Mouse (Mus musculus) CH12.LX (cell line): ENCODE measurements around the gene Son.

Experiments
- CHD1 ChIP-seq: IDR thresholded peaks from 2 replicates; pipeline ENCODE4 v1.6.1; 2012; ENCODE audit warnings: low read depth, low read length, improper control_type of control experiment, inconsistent platforms
- CTCF ChIP-seq, 2 experiments: IDR thresholded peaks in 1 of 2; conservative IDR thresholded peaks in 1 of 2; 2 replicates each; pipeline ENCODE4 v1.5.1; 2011 to 2012; ENCODE audit warnings: low read depth in 2 of 2, low read length in 2 of 2, improper control_type of control experiment in 1 of 2, inconsistent platforms in 1 of 2, mild to moderate bottlenecking in 1 of 2, moderate library complexity in 1 of 2
- E2F4 ChIP-seq: IDR thresholded peaks from 2 replicates; pipeline ENCODE4 v1.6.1; 2011; ENCODE audit warnings: low read depth, low read length, improper control_type of control experiment; ENCODE audit not compliant: insufficient replicate concordance
- EP300 ChIP-seq: IDR thresholded peaks from 2 replicates; pipeline ENCODE4 v1.6.1; 2011; ENCODE audit warnings: low read length, improper control_type of control experiment
- HCFC1 ChIP-seq: IDR thresholded peaks from 2 replicates; pipeline ENCODE4 v1.6.1; 2012; ENCODE audit warnings: low read depth, mild to moderate bottlenecking, inconsistent platforms, low read length, improper control_type of control experiment
- MAFK ChIP-seq: IDR thresholded peaks from 2 replicates; pipeline ENCODE4 v1.6.1; 2011; ENCODE audit warnings: low read length, improper control_type of control experiment; ENCODE audit not compliant: insufficient replicate concordance
- NELFE ChIP-seq: IDR thresholded peaks from 2 replicates; pipeline ENCODE4 v1.6.1; 2011; ENCODE audit warnings: low read depth, low read length, improper control_type of control experiment
- RAD21 ChIP-seq: IDR thresholded peaks from 2 replicates; pipeline ENCODE4 v1.6.1; 2011; ENCODE audit warnings: low read depth, mild to moderate bottlenecking, low read length, improper control_type of control experiment, moderate library complexity
- TBP ChIP-seq: conservative IDR thresholded peaks from 2 replicates; pipeline ENCODE4 v1.6.1; 2011; ENCODE audit warnings: low read depth, low read length, improper control_type of control experiment
- TCF12 ChIP-seq: IDR thresholded peaks from 2 replicates; pipeline ENCODE4 v1.6.1; 2014; ENCODE audit warnings: low read depth, mild to moderate bottlenecking, inconsistent platforms, low read length, improper control_type of control experiment
- ZKSCAN1 ChIP-seq: IDR thresholded peaks from 2 replicates; pipeline ENCODE4 v1.6.1; 2012; ENCODE audit warnings: low read depth, inconsistent platforms, low read length, improper control_type of control experiment, borderline replicate concordance
- ZNF384 ChIP-seq: IDR thresholded peaks from 2 replicates; pipeline ENCODE4 v1.6.1; 2012; ENCODE audit warnings: low read depth, low read length, improper control_type of control experiment, inconsistent platforms

GRCm38 (mm10) chr16:91657285-91657684, 10.0 kb downstream of the Son start:
- TF ChIP-seq CTCF (conservative IDR thresholded peaks at IDR 0.05 in 1 of 2, IDR thresholded peaks at IDR 0.05 in 1 of 2; ENCODE audit: low read depth in 2 of 2, low read length in 2 of 2) = no peak
- TF ChIP-seq MAFK = no peak
- TF ChIP-seq EP300 = no peak
- TF ChIP-seq CHD1 = no peak
- TF ChIP-seq TCF12 = no peak
- no peak for TF ChIP-seq TBP
- TF ChIP-seq ZNF384 = no peak
- TF ChIP-seq RAD21 = no peak
- no peak for TF ChIP-seq E2F4
- no peak for TF ChIP-seq NELFE
- TF ChIP-seq ZKSCAN1 = no peak
- no peak for TF ChIP-seq HCFC1
